Mouse (Mus musculus) heart, postnatal 0 days (tissue): ENCODE measurements at regions not wholly inside any gene's neighbourhood (a gene's known extent, or its start where the extent isn't known, plus 50 kb on each side); places are given as distances from the start of the nearest gene placed in this dataset.

Experiments
- ATAC-seq: fragments of 200-750 bp; cut with Nextera tagmentation; 2 replicates; pipeline ENCODE4 v1.8.0; 2017; ENCODE audit warnings: low read depth, moderate number of reproducible peaks, moderate library complexity; ENCODE audit not compliant: insufficient read depth
- DNase-seq: peaks from one replicate; pipeline ENCODE4 v3.0.0-alpha.2; 2016; ENCODE audit warnings: low spot score
- H3K27ac ChIP-seq: fragments of 300-500 bp; sonication (generic); 2 replicates; pipeline ENCODE4 v1.5.1; 2014; ENCODE audit warnings: low read depth, mild to moderate bottlenecking
- H3K27me3 ChIP-seq: fragments of 300-500 bp; sonication (generic); 2 replicates; pipeline ENCODE4 v1.6.1; 2014; ENCODE audit warnings: low read length, mixed read lengths; ENCODE audit not compliant: control insufficient read depth, insufficient read depth
- H3K36me3 ChIP-seq: fragments of 300-500 bp; sonication (generic); replicated peaks from 2 replicates; pipeline ENCODE4 v1.6.1; 2014; ENCODE audit warnings: low read length, mixed read lengths; ENCODE audit not compliant: control insufficient read depth, insufficient read depth
- H3K4me1 ChIP-seq: fragments of 300-500 bp; sonication (generic); 2 replicates; pipeline ENCODE4 v1.6.1; 2014; ENCODE audit warnings: antibody characterized with exemption; ENCODE audit not compliant: control insufficient read depth, insufficient read depth
- H3K4me2 ChIP-seq: fragments of 300-500 bp; sonication (generic); 2 replicates; pipeline ENCODE4 v1.6.1; 2014; ENCODE audit warnings: low read depth, mild to moderate bottlenecking, low read length, moderate library complexity
- H3K4me3 ChIP-seq: fragments of 300-500 bp; sonication (generic); 2 replicates; pipeline ENCODE4 v1.5.1; 2014; ENCODE audit warnings: low read depth, low read length
- H3K9ac ChIP-seq: fragments of 300-500 bp; sonication (generic); replicated peaks from 2 replicates; pipeline ENCODE4 v1.6.1; 2014; ENCODE audit warnings: low read depth, low read length, mixed read lengths
- H3K9me3 ChIP-seq: fragments of 300-500 bp; sonication (generic); replicated peaks from 2 replicates; pipeline ENCODE4 v1.6.1; 2016; ENCODE audit warnings: low read length; ENCODE audit not compliant: control insufficient read depth
- CTCF ChIP-seq: IDR thresholded peaks from 2 replicates; pipeline ENCODE4 v1.5.1; 2016; ENCODE audit warnings: antibody characterized with exemption, control low read depth, low read depth
- EP300 ChIP-seq: IDR thresholded peaks from 2 replicates; pipeline ENCODE4 v1.6.1; 2016; ENCODE audit warnings: antibody characterized with exemption, low read depth
- WGBS: fragments of 180-500 bp; shearing (Covaris S2); extraction: QIAGEN DNeasy Blood & Tissue Kit; methylation state at CpG from one replicate; pipeline ENCODE4 v1.1.7; 2014; 5-methylcytosine and 5-hydroxymethylcytosine counted together

DNA sequence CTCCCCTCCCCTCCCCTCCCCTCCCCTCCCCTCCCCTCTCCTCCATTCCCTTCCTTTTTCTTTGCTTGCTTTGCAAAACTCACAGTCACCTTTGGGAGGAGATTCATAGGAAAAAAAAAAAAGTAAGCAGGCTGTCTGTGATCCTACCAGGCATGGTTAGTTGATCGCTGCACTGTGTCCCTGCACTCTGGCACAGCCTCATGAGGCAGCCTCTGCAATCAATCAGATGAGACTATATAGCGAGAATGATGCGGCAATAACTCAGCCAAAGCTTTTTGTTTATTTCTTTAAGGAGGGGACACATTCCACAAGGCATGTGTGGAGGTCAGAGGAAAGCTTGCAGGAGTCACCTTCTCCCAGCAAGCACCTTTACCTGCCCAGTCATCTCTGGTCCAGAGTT is 80.7 kb upstream of the Gas1 start:
- H3K4me1 ChIP-seq: no peaks in the 10 kb centered on the region
- H3K9ac ChIP-seq: no peak overlapping the region
- 70% methylated on average over 3 of the region's 3 CpGs for WGBS
- H3K27ac ChIP-seq: no peak overlapping the region
- H3K4me3 ChIP-seq: no peak overlapping the region
- no peaks in the 10 kb centered on the region for H3K9me3 ChIP-seq
- H3K36me3 ChIP-seq: no peaks in the 10 kb centered on the region
- H3K27me3 ChIP-seq: no peaks in the 10 kb centered on the region
- H3K4me2 ChIP-seq: no peak overlapping the region
- DNase-seq: no peak
- TF ChIP-seq CTCF (no peak), EP300 (no peak)
- no peak for ATAC-seq

DNA sequence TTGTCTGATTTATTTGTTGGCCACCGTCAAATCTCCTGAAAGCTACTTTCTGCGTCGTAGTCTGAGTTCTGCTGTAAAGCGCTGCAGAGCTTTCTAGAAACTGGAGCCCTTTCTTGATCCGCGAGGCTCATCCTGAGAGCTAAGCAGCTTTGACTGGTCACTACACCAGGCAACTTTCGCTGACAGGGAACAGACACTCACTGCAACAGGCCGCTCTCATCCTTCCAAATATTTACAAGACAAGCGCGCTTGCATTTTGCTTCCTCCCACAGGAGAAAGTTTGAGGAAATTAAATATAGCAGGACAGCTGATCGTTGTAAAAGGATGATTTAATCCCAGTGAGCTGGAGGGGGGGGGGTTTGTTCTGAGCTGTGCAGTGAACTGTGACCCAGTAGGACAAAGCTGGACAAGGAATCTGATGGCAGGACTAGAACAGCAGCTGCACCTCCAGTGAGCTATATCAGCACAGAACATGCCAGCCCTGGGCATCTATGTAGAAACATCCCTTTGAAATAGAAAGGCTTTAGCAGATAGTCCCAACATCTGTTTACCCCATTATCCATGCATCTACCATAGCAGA is 85.4 kb upstream of the Gas1 start:
- Histone ChIP-seq H3K4me2 (no peak overlapping the region), H3K36me3 (no peaks in the 10 kb centered on the region), H3K9ac (no peak overlapping the region), H3K9me3 (0 out of 2 replicates have a peak, but pooled peaks cover 4% of the 10 kb centered on the region), H3K4me1 (peaks cover 3% of the 10 kb centered on the region; the same call in 1 of the 2 replicates), H3K27ac (no peak overlapping the region), H3K27me3 (no peaks in the 10 kb centered on the region), H3K4me3 (no peak overlapping the region)
- no peak for TF ChIP-seq EP300
- TF ChIP-seq CTCF: no peak
- WGBS: 67% methylated on average over 11 of the region's 11 CpGs
- no peak for DNase-seq
- ATAC-seq: peak; percentile 27

GRCm38 (mm10) chr13:60264504-60264903 is 87.3 kb upstream of the Gas1 start:
- 85% methylated on average over 4 of the region's 4 CpGs for WGBS
- no peak for TF ChIP-seq CTCF
- no peak for TF ChIP-seq EP300
- Histone ChIP-seq H3K4me1 (peaks cover 6% of the 10 kb centered on the region; the same call in 1 of the 2 replicates), H3K4me3 (no peak overlapping the region), H3K27me3 (no peaks in the 10 kb centered on the region), H3K9ac (no peak overlapping the region), H3K36me3 (no peaks in the 10 kb centered on the region), H3K4me2 (no peak overlapping the region), H3K9me3 (0 out of 2 replicates have a peak, but pooled peaks cover 4% of the 10 kb centered on the region), H3K27ac (no peak overlapping the region)
- no peak for DNase-seq
- no peak for ATAC-seq

- no peak overlapping the region for H3K9ac ChIP-seq
- no peaks in the 10 kb centered on the region for H3K27me3 ChIP-seq
- ATAC-seq (peak; percentile 27; the same call in 1 of the 2 replicates), DNase-seq (peak; percentile 59)
- peak overlapping the region; percentile 15; the same call in 1 of the 2 replicates for H3K4me2 ChIP-seq
- no peak overlapping the region for H3K4me3 ChIP-seq
- H3K9me3 ChIP-seq: 0 out of 2 replicates have a peak, but pooled peaks cover 4% of the 10 kb centered on the region
- no peaks in the 10 kb centered on the region for H3K36me3 ChIP-seq
- TF ChIP-seq EP300: no peak
- TF ChIP-seq CTCF: no peak
- WGBS: 28% methylated on average over 12 of the region's 12 CpGs
- peaks cover 6% of the 10 kb centered on the region; the same call in 1 of the 2 replicates for H3K4me1 ChIP-seq
- no peak overlapping the region for H3K27ac ChIP-seq
Measured at GRCm38 (mm10) chr13:60267557-60267956, 90.4 kb upstream of the Gas1 start.

GRCm38 (mm10) chr13:60268256-60268655 is 91.1 kb upstream of the Gas1 start:
- TF ChIP-seq CTCF: no peak
- TF ChIP-seq EP300: no peak
- DNase-seq: no peak
- Histone ChIP-seq H3K27ac (no peak overlapping the region), H3K4me3 (no peak overlapping the region), H3K9ac (no peak overlapping the region), H3K27me3 (no peaks in the 10 kb centered on the region), H3K9me3 (0 out of 2 replicates have a peak, but pooled peaks cover 4% of the 10 kb centered on the region), H3K4me1 (peaks cover 6% of the 10 kb centered on the region; the same call in 1 of the 2 replicates), H3K4me2 (no peak overlapping the region), H3K36me3 (no peaks in the 10 kb centered on the region)
- ATAC-seq: no peak
- WGBS: 86% methylated on average over 11 of the region's 11 CpGs

DNA sequence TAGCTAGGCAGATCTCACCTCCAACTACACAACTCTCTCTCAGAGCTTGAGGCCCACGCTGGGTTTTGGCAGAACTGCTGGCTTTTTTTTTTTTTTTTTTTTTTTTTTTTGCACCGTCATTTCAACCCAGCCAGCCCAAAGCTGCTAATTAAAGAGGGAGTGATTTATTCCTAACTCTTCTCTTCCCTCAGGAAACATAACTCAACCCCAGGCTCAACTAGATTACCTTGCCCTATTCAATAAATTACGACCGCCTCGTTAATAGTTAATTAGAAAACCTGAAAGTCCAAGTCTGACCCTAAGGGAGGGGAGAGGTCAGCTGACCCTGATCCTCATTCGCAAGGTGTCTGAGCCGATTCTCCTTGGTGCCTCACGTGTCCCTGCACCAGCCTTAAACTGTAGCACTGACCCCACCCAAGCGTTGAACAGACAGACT is 92.3 kb upstream of the Gas1 start:
- Histone ChIP-seq H3K27ac (no peak overlapping the region), H3K27me3 (no peaks in the 10 kb centered on the region), H3K4me1 (peaks cover 6% of the 10 kb centered on the region; the same call in 1 of the 2 replicates), H3K9ac (no peak overlapping the region), H3K36me3 (no peaks in the 10 kb centered on the region), H3K4me2 (no peak overlapping the region), H3K9me3 (peaks cover 9% of the 10 kb centered on the region), H3K4me3 (no peak overlapping the region)
- no peak for TF ChIP-seq CTCF
- TF ChIP-seq EP300: no peak
- ATAC-seq (no peak), DNase-seq (no peak)
- WGBS: 83% methylated on average over 9 of the region's 9 CpGs
